Mouse (Mus musculus) splenic B cell, adult 2 months (primary cell): ENCODE results near the gene Pthlh.

Source experiments
- DNase-seq: peaks from one replicate; pipeline ENCODE4 v3.0.0-alpha.2; 2011; ENCODE audit warnings: low read depth, low spot score
- H3K27me3 ChIP-seq: 2 replicates; pipeline ENCODE4 v1.6.1; 2012; ENCODE audit warnings: mild to moderate bottlenecking, low read length, moderate library complexity, mixed read lengths; ENCODE audit not compliant: control insufficient read depth, poor library complexity, insufficient read depth, severe bottlenecking
- H3K36me3 ChIP-seq: 2 replicates; pipeline ENCODE4 v1.6.1; 2012; ENCODE audit warnings: mild to moderate bottlenecking, low read length, moderate library complexity, mixed read lengths; ENCODE audit not compliant: control insufficient read depth, poor library complexity, insufficient read depth, severe bottlenecking

The Pthlh gene

DNA sequence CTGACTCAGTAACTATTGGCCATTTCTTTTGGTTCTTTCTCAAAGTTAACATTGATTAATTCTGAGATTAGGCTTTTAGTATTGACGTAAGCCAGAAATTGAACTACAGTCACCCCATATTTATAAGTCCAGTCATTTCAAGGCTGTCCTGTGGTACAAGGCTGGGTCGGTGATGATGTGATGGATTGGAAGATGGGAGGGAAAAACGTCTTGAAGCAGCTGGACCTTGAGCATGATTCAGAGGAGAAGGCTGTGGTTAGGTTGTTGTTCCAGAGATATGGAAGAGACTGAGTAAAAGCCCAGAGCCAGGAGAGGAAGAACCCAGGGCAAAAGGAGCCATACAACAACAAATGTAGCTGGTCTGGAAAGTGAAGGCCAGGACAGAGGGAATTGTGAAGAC, 22.4 kb downstream of the Pthlh start:
- Histone ChIP-seq H3K36me3 (no peaks in the 10 kb centered on the region), H3K27me3 (no peaks in the 10 kb centered on the region)
- no peak for DNase-seq

GRCm38 (mm10) chr6:147240203-147240804, 23.7 kb downstream of the Pthlh start:
- DNase-seq = peak; percentile 49

GRCm38 (mm10) chr6:147226696-147227095, 37.3 kb downstream of the Pthlh start:
- H3K36me3 ChIP-seq = no peaks in the 10 kb centered on the region
- DNase-seq = no peak
- no peaks in the 10 kb centered on the region for H3K27me3 ChIP-seq

More at GRCm38 (mm10) chr6:147240203-147240804, 23.7 kb downstream of the Pthlh start:
- H3K27me3 ChIP-seq = no peaks in the 10 kb centered on the region
- no peaks in the 10 kb centered on the region for H3K36me3 ChIP-seq

DNA sequence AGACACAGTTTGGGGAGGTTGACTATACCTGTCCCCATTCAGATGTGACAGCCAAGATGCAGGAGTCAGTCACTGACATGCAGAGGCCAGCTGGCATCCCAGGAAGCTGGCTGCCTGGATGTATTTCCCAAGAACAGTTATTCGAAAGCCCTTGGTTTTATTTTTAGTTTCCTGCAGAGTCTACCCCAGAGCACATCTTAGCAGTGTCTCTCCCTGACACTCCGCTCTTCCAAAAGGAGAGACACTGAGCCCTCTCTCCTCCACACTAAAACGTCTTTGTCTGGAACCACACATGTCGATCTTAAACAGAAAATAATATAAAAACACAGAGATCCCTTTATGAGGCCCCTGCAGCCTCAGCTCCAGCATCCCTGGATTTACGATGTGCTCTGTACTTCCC, 44.9 kb downstream of the Pthlh start:
- H3K27me3 ChIP-seq = no peaks in the 10 kb centered on the region
- H3K36me3 ChIP-seq = no peaks in the 10 kb centered on the region
- DNase-seq = no peak

GRCm38 (mm10) chr6:147216156-147216555, 47.8 kb downstream of the Pthlh start:
- Histone ChIP-seq H3K36me3 (no peaks in the 10 kb centered on the region), H3K27me3 (no peaks in the 10 kb centered on the region)
- DNase-seq = no peak

- no peaks in the 10 kb centered on the region for H3K36me3 ChIP-seq
- H3K27me3 ChIP-seq = no peaks in the 10 kb centered on the region
- DNase-seq = no peak
Measured at GRCm38 (mm10) chr6:147207821-147208330, 56.1 kb downstream of the Pthlh start.
